Mouse (Mus musculus) forebrain, embryonic 13.5 days (tissue): Measurements from ENCODE around the gene Fads6. TPM values are rescaled to one million over a fixed set of nuclear protein-coding genes. Genes with fewer than 3 reads are reported as not detected.
A peak's percentile ranks its signal among the peaks of the same experiment; 100 is the strongest.

Experiments
- ATAC-seq: fragments of 200-750 bp; cut with Nextera tagmentation; 2 replicates; pipeline ENCODE4 v1.8.0; 2017
- H3K27ac ChIP-seq: fragments of 300-500 bp; sonication (generic); 2 replicates; pipeline ENCODE4 v1.5.1; 2015; ENCODE audit warnings: inconsistent platforms, mild to moderate bottlenecking, moderate library complexity
- H3K27me3 ChIP-seq: fragments of 300-500 bp; sonication (generic); 2 replicates; pipeline ENCODE4 v1.6.1; 2015; ENCODE audit warnings: mild to moderate bottlenecking, inconsistent platforms
- H3K36me3 ChIP-seq: fragments of 300-500 bp; sonication (generic); 2 replicates; pipeline ENCODE4 v1.6.1; 2015; ENCODE audit warnings: mild to moderate bottlenecking, inconsistent platforms; ENCODE audit not compliant: poor library complexity, severe bottlenecking
- H3K4me1 ChIP-seq: fragments of 300-500 bp; sonication (generic); 2 replicates; pipeline ENCODE4 v1.6.1; 2015; ENCODE audit warnings: inconsistent platforms
- H3K4me2 ChIP-seq: fragments of 300-500 bp; sonication (generic); 2 replicates; pipeline ENCODE4 v1.6.1; 2015; ENCODE audit warnings: inconsistent platforms, mild to moderate bottlenecking, moderate library complexity
- H3K4me3 ChIP-seq: fragments of 300-500 bp; sonication (generic); 2 replicates; pipeline ENCODE4 v1.5.1; 2015; ENCODE audit warnings: mild to moderate bottlenecking, inconsistent platforms
- H3K9ac ChIP-seq: fragments of 300-500 bp; sonication (generic); 2 replicates; pipeline ENCODE4 v1.6.1; 2015; ENCODE audit warnings: mild to moderate bottlenecking, inconsistent platforms
- H3K9me3 ChIP-seq: fragments of 300-500 bp; sonication (generic); replicated peaks from 2 replicates; pipeline ENCODE4 v1.6.1; 2016; ENCODE audit warnings: inconsistent platforms
- WGBS: fragments of 180-500 bp; shearing (Covaris S2); methylation state at CpG from one replicate; pipeline ENCODE4 v1.1.7; 2015; 5-methylcytosine and 5-hydroxymethylcytosine counted together
- polyA plus RNA-seq: library from polyadenylated mRNA; unstranded; fragments of >200 nt; fragmentation: Nextera tagmentation; extraction: Ambion mirVana; gene quantifications from 2 replicates; pipeline ENCODE4 v1.2.1, GENCODE M21; 2015

Fads6 gene
- polyA plus RNA-seq, 1 experiment from 2014 or later = 0.23 TPM

- peaks cover 49% of the 10 kb centered on the region for H3K4me1 ChIP-seq
- H3K27ac ChIP-seq = no peak overlapping the region
- H3K4me2 ChIP-seq = no peak overlapping the region
- 67% methylated on average over 8 of the region's 8 CpGs for WGBS
- no peak overlapping the region for H3K9ac ChIP-seq
- peaks cover 47% of the 10 kb centered on the region for H3K27me3 ChIP-seq
- H3K36me3 ChIP-seq = peaks cover 24% of the 10 kb centered on the region
- ATAC-seq = no peak
- H3K9me3 ChIP-seq = no peaks in the 10 kb centered on the region
- no peak overlapping the region for H3K4me3 ChIP-seq
Observed at GRCm38 (mm10) chr11:115246386-115246785, 51.1 kb downstream of the Fads6 start.

DNA sequence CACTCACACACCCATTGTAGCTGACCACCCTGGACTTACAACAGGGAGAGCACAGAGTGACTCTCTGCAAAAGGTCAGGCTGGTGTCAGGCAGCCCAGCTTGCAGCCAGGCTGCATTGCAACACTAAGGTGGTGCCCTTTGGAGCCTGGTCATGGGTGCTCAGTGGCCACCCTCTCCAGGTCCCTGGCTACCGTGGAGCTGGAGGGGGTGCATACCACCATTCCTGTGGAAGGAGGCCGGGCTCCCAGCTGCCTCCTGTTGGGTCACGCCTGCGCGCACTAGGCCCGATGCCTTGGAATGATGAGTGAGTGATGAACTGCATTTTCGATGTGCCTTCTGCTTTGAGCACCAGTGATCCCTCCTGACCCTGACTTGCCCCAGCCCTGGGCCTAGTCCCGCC lies 52.6 kb downstream of the Fads6 start:
- Histone ChIP-seq H3K9me3 (no peaks in the 10 kb centered on the region), H3K9ac (no peak overlapping the region), H3K4me2 (no peak overlapping the region), H3K27me3 (peaks cover 33% of the 10 kb centered on the region), H3K4me3 (no peak overlapping the region), H3K27ac (no peak overlapping the region), H3K4me1 (peaks cover 37% of the 10 kb centered on the region), H3K36me3 (peaks cover 24% of the 10 kb centered on the region)
- WGBS = 94% methylated on average over 8 of the region's 8 CpGs
- ATAC-seq = no peak

DNA sequence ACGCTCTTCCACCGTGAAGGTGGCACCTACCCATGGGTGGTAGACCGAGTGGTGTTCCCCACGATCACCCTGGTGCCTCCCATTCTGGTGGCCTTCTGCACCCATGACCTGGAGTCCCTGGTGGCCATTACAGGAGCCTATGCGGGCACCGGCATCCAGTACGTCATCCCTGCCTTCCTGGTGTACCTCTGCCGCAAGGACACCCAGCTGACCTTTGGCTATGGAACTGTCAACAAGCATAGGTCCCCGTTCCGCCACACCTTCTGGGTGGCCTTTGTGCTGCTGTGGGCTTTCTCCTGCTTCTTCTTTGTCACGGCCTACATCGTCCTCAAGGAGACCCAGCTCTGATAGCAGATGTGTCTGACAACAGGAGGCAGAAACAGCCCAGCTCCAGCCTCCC lies 53.7 kb downstream of the Fads6 start:
- Histone ChIP-seq H3K27ac (no peak overlapping the region), H3K4me1 (peaks cover 32% of the 10 kb centered on the region), H3K36me3 (peaks cover 24% of the 10 kb centered on the region), H3K9me3 (no peaks in the 10 kb centered on the region), H3K27me3 (peaks cover 22% of the 10 kb centered on the region), H3K9ac (no peak overlapping the region), H3K4me3 (no peak overlapping the region), H3K4me2 (no peak overlapping the region)
- WGBS = 94% methylated on average over 12 of the region's 12 CpGs
- no peak for ATAC-seq

DNA sequence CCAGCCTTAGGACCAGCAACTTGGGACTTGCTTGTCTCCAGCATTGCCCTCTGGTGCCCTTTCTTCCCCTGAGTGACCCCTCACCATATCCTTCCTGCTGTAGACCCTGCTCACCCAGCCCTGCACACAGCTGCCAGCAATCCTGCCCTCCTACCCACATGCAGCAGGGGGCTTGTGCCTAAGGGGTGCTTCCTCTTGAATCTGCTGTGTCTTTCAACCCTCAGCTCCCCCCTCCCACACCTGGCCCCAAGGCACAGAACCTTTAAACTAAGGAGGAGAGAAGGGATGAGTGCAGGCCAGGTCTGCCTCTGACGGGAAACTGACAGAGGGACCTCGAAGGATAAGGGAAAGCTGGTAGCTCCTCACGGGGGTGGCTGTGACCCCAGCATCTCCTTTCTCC lies 54.7 kb downstream of the Fads6 start:
- ATAC-seq = no peak
- no peak overlapping the region for H3K4me3 ChIP-seq
- H3K4me2 ChIP-seq = no peak overlapping the region
- WGBS = 84% methylated on average over 3 of the region's 3 CpGs
- H3K27ac ChIP-seq = no peak overlapping the region
- H3K9ac ChIP-seq = no peak overlapping the region; the same call in 1 of the 2 replicates
- H3K36me3 ChIP-seq = peaks cover 24% of the 10 kb centered on the region
- H3K9me3 ChIP-seq = no peaks in the 10 kb centered on the region
- H3K4me1 ChIP-seq = peaks cover 27% of the 10 kb centered on the region
- H3K27me3 ChIP-seq = peaks cover 12% of the 10 kb centered on the region; the same call in 1 of the 2 replicates

DNA sequence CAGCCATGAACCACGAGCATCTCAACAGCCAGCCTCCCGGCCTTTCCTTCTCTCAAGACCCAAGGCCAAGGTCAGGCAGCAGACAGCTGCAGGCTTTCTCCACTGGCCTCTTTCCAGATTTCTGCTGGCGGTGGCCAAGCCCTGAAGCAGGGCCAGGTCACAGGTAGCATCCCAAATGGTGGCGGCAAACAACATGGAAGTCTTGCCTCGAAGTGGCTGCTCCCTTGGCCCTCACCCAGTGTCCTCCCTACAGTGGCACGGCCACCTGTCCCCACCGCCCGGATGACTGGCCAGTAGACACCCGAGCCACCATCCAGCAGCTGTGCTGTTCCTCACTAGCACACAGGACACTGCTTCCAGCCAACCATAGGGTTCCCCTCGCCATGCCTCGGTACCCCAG lies 56.1 kb downstream of the Fads6 start:
- H3K4me1 ChIP-seq = peaks cover 17% of the 10 kb centered on the region

GRCm38 (mm10) chr11:115236570-115236969 lies 60.9 kb downstream of the Fads6 start:
- peaks cover 43% of the 10 kb centered on the region for H3K4me1 ChIP-seq
- ATAC-seq = no peak
- H3K9ac ChIP-seq = no peak overlapping the region
- no peak overlapping the region for H3K4me2 ChIP-seq
- H3K4me3 ChIP-seq = no peak overlapping the region
- no peaks in the 10 kb centered on the region for H3K9me3 ChIP-seq
- 55% methylated on average over 5 of the region's 5 CpGs for WGBS
- H3K27me3 ChIP-seq = 0 out of 2 replicates have a peak, but pooled peaks cover 3% of the 10 kb centered on the region
- no peak overlapping the region for H3K27ac ChIP-seq
- H3K36me3 ChIP-seq = no peaks in the 10 kb centered on the region

More for the DNA sequence above, 56.1 kb downstream of the Fads6 start:
- Histone ChIP-seq H3K27me3 (peaks cover 4% of the 10 kb centered on the region; the same call in 1 of the 2 replicates), H3K9me3 (no peaks in the 10 kb centered on the region), H3K4me3 (no peak overlapping the region), H3K9ac (no peak overlapping the region), H3K27ac (no peak overlapping the region), H3K4me2 (no peak overlapping the region), H3K36me3 (peaks cover 24% of the 10 kb centered on the region)
- WGBS = 84% methylated on average over 11 of the region's 11 CpGs
- no peak for ATAC-seq

GRCm38 (mm10) chr11:115234320-115235044 lies 63.0 kb downstream of the Fads6 start:
- Histone ChIP-seq H3K4me3 (no peak overlapping the region), H3K9ac (no peak overlapping the region), H3K4me1 (peaks cover 59% of the 10 kb centered on the region), H3K36me3 (no peaks in the 10 kb centered on the region), H3K27me3 (0 out of 2 replicates have a peak, but pooled peaks cover 3% of the 10 kb centered on the region), H3K4me2 (no peak overlapping the region), H3K27ac (no peak overlapping the region), H3K9me3 (no peaks in the 10 kb centered on the region)
- ATAC-seq = no peak
- WGBS = 82% methylated on average over 13 of the region's 15 CpGs

DNA sequence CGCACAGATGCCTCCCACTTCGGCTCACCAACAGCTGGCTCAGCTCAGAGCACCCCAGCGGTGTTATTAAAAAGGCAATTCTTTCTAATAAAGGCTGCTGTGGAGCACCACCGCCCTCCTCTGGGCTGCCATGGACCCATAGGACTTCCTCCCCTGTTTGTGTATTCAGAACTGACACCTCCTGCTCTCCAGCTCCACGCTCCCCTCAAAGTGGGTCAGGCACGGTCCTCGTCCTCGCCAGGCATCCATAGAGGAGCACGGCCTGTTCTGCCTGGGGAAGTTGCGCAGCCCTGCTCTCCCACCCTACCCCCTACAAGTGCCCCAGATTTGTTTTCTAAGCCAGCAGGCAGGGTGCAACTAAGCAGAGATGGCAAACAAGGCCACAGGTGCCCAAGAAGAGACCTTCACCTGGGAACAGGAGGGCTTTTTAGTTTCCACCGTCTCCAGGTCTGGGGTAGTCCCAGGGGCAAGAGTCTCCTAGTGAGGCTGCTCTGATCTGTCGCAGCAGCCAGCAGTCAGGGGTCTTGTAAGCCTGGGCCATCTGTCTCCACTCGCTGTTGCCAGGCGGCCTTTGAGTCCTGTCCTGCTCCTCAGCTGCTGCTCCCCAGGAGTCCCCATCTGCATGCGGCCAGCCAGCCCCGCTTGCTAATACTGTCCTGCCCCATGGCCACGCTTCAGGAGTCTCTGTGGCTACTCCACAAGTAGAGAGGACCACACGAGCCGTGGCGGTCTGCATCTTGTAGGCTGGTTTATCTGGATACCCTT lies 63.8 kb downstream of the Fads6 start:
- WGBS = 54% methylated on average over 20 of the region's 20 CpGs
- Histone ChIP-seq H3K27me3 (0 out of 2 replicates have a peak, but pooled peaks cover 3% of the 10 kb centered on the region), H3K9me3 (no peaks in the 10 kb centered on the region), H3K4me1 (peaks cover 67% of the 10 kb centered on the region), H3K4me3 (no peak overlapping the region), H3K27ac (peak overlapping the region; percentile 61), H3K36me3 (no peaks in the 10 kb centered on the region), H3K4me2 (no peak overlapping the region), H3K9ac (no peak overlapping the region)
- ATAC-seq = peak; percentile 28

DNA sequence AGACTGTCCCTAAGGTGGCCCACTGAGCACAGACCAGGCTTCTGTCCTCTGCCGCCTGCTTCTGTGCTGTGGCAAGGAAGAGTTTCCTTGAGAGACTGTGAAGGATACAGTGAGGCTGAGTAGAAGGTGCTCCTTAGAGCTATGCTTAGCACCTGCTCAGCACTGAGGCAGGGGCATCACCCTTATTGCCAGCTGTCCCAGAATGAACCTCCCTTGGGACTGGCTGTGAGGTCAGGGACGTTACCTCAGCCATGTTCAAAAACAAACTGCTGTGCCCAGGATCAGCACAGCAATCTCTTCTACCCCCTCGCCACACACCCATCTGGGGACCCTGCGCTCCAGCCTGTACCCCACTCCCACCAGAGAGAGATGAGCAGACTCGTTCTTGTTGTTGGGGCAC lies 64.6 kb downstream of the Fads6 start:
- peaks cover 74% of the 10 kb centered on the region for H3K4me1 ChIP-seq
- 0 out of 2 replicates have a peak overlapping the region, but pooled peaks have one; percentile 21 for H3K9ac ChIP-seq
- H3K4me3 ChIP-seq = no peak overlapping the region
- no peaks in the 10 kb centered on the region for H3K9me3 ChIP-seq
- ATAC-seq = no peak
- no peak overlapping the region for H3K4me2 ChIP-seq
- H3K27me3 ChIP-seq = 0 out of 2 replicates have a peak, but pooled peaks cover 3% of the 10 kb centered on the region
- peak overlapping the region; percentile 68; the same call in 1 of the 2 replicates for H3K27ac ChIP-seq
- H3K36me3 ChIP-seq = no peaks in the 10 kb centered on the region
- WGBS = 80% methylated on average over 5 of the region's 5 CpGs

DNA sequence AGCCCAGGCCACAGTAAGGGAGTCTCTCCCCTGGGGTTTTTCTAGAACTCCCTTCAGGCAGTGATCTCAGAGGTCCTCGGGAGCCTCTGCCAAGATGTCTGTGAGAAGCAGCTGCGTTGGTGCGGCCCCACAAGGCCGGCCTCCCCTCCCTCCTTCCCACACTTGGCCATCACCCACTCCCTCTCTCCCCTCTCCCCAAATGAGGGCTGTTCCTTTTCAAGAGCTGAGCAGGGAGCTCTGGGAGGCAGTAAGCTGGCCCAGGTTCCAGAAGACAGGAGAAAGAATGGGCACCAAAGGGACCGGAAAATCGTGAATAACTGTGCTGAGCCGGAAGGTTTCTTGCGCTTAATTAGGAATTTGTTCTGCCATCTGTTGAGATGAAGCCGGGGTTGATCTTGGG lies 65.5 kb downstream of the Fads6 start:
- Histone ChIP-seq H3K9me3 (no peaks in the 10 kb centered on the region), H3K36me3 (no peaks in the 10 kb centered on the region), H3K27ac (peak overlapping the region; percentile 68), H3K4me3 (no peak overlapping the region), H3K4me2 (peak overlapping the region; percentile 12; the same call in 1 of the 2 replicates), H3K9ac (no peak overlapping the region), H3K4me1 (peaks cover 84% of the 10 kb centered on the region), H3K27me3 (0 out of 2 replicates have a peak, but pooled peaks cover 3% of the 10 kb centered on the region)
- peak; percentile 57; the same call in 1 of the 2 replicates for ATAC-seq
- 19% methylated on average over 9 of the region's 9 CpGs for WGBS

DNA sequence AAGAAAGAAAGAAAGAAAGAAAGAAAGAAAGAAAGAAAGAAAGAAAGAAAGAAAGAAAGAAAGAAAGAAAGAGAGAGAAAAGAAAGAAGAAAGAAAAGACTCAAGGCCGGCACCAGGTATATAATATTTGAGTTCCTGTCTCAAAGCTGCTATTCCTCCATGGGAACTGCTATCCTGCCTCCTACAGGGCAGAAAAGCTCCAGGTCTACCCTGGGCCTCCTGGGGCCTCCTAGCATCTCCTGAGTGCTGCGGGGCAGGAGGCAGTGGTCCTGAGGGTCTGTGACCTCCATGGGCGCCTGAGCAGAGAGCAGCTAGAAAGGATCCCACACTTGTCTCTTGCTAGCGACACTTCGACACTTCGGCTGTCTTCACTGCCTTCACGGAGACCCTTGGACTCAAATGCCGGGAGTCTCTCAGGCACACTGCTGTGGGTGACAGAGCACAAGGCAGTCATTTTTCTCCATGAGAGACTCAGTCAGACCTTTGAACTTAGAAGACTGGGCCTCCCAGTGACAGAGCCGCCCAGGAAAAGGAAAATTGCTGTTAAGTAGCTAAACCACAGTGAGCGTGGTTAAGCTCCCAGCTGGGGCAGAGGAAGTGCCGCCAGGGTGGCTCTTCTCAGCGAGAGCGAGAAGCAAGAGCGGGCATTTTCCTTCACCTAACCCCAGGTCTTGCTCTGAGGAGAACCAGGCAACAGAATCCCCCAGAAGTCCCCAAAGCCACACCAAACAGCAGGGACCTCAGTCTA lies 66.1 kb downstream of the Fads6 start:
- no peaks in the 10 kb centered on the region for H3K9me3 ChIP-seq
- no peak for ATAC-seq
- 0 out of 2 replicates have a peak, but pooled peaks cover 3% of the 10 kb centered on the region for H3K27me3 ChIP-seq
- peak overlapping the region; percentile 68 for H3K27ac ChIP-seq
- H3K9ac ChIP-seq = no peak overlapping the region
- no peaks in the 10 kb centered on the region for H3K36me3 ChIP-seq
- peak overlapping the region; percentile 12; the same call in 1 of the 2 replicates for H3K4me2 ChIP-seq
- no peak overlapping the region for H3K4me3 ChIP-seq
- 58% methylated on average over 14 of the region's 14 CpGs for WGBS
- peaks cover 86% of the 10 kb centered on the region for H3K4me1 ChIP-seq
